Mouse (Mus musculus): ENCODE measurements at regions not wholly inside any gene's neighbourhood (a gene's known extent, or its start where the extent isn't known, plus 50 kb on each side); places are given as distances from the start of the nearest gene placed in this dataset.

DNA sequence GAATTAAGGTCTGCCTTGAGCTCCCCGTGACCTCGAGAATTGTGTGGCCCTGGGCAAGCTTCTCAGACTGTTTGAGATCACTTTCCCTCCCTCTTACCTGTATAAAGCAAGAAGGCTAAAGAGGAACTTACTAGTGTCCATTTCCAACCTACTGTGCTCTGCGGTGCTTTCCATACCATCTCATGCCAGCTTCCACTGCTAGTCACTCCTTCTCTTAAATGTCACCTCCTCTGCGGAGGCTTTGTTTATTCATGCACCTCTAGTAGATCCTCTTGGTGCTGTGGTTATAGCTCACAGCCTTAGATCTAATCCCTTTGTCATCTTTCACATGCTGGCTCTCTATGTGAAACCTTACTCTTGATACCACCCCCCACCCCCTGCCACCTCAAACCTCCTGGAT is 2310.3 kb upstream of the Lrrc6 start:
- no peak for DNase-seq (ENCODE audit: low spot score in 2 of 2)

DNA sequence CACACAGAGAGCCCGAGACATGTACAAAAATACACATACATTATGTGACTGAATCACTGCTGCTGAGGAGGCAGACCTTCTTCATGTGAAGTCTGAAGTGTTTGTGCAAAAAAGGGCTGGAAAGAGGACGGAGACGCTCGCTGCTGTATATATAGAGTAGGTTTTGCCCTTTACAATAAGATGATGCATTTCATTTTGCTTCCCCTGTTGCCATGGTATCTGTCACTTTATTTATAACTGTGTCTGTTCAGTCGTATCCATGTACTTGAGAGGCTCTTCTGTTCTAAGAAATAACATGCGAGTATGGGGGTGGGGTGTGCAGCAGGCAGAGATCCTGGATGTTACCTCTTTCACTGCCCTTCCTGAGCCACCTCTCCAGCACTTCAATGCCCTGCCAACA is 2309.9 kb upstream of the Lrrc6 start:
- peak in 1 of 2 experiments; percentile 15 for DNase-seq (ENCODE audit: low spot score in 2 of 2)

DNA sequence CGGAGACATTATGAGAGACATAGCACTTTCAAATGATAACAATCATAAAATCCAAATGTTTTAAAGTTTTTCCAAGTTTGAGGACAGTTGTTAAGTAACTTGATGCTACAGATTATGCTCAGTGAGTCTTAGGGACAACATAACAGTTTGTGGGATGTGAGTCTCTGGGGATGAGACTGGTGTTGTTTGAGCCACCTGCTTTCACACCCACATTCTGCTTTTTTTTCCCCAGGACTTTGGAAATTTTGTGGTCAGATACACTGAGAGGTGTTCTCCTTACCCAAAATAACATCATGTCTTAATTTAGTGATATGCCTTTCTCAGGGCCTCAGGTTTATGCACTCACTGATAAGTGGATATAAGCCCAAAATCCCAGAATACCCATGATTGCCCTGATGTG is 2307.5 kb upstream of the Lrrc6 start:
- DNase-seq (ENCODE audit: low spot score in 2 of 2) = no peak

DNA sequence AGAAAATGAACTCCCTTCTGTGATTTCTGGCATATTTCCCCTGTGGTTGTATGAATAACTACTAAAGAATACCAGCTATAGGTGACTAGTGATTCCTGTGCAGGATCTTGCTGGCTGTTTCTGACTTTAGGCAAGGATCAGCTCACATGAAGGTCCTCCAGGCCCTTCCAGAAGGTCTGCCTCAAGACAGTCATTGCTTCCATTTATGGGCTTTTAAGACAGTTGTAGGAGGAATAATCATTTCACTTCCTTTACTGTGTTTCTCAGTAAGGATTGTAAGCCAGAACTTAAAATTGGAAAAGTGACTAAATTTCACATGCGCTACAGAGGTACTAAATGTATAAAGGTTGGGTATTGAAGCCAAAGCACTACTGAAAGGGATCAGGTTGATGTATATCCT is 2303.5 kb upstream of the Lrrc6 start:
- DNase-seq (ENCODE audit: low spot score in 2 of 2) = no peak

DNA sequence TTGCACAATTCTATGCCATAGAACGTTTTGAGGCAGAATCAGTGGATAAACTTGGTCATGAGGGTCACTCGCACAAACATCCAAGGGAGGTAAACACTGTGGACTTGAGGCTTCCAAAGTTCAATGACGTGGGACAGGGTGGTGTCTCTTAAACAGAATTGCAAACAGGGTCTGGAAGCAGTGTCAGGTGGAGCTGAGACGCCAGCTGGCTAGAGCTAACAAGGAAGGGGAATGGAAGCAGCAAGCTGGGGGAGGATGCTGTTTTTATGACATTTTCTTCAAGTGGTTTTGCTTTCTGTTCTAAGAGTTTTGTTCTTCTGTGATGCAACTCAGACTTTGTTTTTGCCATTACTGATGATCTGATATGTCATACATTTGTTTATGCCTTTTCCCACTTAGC is 2301.1 kb upstream of the Lrrc6 start:
- DNase-seq (ENCODE audit: low spot score in 2 of 2) = no peak

DNA sequence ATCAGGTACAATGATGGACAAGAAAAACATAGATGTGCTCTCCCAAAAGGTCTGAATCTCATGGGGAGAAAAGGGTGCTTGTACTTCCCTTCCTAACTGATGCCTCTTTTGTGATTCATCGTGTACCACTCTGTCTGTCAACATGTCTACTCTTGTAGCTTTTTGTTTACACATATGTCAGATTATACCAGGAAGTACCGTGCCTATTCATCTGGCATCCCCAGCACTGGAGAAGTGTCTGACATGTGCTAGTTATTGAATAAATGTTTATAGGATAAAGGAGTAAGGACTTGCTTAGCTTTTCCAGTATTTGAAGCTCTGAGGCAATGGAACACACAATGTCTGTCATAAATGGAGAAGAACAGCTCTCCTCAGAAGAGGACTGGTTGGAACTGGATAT is 2296.7 kb upstream of the Lrrc6 start:
- no peak for DNase-seq (ENCODE audit: low spot score in 2 of 2)

DNA sequence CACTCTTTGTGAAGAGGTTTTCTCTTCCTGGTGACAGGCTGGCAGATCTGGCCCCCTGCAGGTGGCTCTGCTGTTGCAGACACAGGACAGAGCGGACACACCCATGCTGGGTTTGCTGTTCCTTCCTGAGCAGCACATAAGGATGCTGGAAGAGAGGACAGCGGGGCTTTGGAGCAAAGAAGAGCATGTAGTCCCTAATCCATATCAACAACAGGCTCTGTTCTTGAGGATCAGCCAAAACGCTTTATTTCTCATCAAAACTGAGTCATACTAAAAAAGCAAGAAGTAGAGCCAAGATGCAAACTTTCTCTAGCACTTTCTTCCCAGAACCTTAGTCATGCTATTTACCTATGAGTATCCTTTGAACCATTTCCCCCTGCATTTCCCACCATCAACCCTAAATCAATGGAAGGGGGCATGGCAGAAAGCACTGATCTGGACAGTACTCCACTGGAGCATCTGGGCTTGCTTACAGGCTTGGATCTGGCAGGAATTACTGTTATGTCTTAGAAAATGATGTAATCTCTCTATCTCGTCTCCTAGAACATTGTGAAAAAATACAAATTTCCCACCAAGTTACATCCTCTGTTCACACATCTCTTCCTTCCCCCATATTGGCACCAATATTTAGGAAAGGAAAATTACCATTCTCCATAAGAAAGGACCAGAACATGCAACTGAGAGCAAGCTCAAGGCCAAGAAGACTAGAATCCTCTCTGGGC is 2294.7 kb upstream of the Lrrc6 start:
- peak in 1 of 2 experiments; percentile 25 for DNase-seq (ENCODE audit: low spot score in 2 of 2)

DNA sequence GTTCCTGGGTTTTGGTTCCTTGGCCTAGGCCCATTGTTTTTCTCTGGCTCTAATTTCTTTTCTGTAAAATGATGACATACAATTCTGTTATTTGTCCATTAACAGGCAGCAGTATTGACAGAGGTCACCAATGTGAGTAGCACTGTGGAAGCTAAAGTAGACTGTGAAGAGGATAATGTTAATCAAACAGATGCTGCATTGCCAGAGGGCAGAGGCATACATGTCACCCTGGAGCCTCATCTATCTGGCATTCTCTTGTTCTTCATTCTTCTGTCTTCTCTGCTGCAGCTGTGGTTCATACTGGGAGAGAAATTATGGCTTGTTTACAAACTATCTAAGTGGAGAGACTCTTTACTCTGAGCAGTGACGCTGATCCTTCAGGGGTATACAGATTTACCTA is 2259.2 kb upstream of the Lrrc6 start:
- no peak for DNase-seq (ENCODE audit: low spot score in 2 of 2)

DNA sequence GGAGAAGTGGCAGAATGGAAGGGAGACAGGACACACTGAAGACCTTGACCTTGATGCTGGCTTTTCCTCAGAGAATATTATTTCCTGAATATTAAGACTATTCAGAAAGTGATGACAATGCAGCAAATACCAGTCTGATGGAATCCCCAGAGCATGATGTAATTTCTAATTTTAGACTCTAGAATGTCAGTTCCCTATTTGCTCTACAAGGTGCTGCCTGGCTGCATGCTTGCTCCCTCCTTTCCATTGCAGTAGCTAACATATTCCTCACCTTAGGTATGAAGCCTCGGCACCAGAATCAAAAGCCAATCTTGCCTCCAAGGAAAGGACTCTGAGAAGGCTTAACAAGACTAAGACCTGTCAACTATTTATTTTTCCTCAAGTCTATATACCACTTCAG is 2254.5 kb upstream of the Lrrc6 start:
- DNase-seq (ENCODE audit: low spot score in 2 of 2) = no peak

DNA sequence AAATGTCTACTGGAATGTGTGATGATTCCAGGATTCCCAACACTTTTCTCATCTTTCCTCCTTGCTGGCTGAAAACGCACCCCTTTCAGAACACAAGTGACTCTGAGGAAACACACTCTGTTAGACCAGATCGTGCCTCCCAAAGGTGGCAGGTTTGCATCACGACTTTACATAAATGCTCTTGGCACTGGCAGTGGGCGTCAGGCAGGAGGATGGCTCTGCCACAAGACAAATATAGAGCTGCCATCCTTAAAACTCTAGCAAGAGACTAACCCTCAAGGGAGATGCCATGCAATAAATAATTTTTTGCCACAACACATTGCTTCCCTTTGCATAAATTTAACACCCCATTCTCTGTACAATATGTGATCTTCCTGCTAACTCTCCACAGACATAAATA is 2254.1 kb upstream of the Lrrc6 start:
- DNase-seq (ENCODE audit: low spot score in 2 of 2) = no peak

DNA sequence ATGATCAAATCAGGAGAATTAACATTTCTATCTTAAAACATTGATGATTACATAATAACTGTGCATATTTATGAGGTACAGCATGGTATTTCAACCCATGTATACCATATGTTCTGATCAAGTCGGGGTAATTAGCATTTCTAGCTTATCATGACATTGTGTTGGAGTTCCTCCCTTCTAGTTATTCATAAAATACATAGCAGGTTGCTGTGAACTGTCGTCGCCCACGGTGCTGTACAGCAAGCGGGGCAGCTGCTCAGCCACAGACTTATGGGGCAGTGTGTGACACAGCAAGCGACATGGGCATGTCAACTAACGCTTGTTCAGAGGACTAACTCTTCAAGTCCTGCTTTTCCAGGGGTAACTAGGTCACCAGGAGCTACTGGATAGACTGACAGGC is 2238.6 kb upstream of the Lrrc6 start:
- peak in 1 of 2 experiments; percentile 15 for DNase-seq (ENCODE audit: low spot score in 2 of 2)

DNA sequence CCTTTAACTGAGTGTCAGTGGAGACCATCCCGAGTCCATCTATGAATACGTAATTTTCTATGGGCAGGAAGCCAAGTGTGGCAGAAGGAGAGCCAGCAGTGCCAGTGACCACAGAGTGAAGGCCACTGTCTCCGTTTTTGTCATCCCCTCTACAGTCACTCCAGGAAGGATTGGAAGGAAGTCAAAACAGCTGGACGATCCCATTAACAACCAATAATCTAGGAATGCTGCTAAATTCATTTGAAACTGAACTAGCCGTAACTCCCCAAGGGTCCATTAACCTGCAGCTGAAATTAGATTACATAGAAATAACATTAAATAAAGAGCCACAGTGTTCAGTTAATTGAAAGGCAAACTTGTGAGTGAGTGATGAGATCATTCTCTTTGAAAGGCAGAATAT is 2220.5 kb upstream of the Lrrc6 start:
- DNase-seq (ENCODE audit: low spot score in 2 of 2) = no peak

DNA sequence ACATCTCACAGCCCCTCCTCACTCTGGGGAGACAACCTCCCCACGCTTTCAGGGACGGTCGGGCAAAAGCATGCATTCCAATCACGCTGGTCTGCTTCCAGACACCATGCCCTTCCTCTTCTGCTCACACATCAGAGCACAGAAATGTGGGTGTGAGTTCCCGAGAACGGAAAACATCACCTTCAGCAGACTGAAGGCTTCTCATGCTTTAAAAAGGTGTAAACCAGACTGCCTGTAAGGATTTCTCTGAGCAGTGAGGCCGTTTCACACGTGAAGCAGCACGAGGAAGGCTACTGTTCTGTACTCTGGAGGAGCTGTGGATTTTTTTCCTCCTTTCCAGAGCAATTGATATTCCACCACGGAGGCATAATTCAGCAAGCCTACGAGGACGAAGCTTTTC is 2218.8 kb upstream of the Lrrc6 start:
- no peak for DNase-seq (ENCODE audit: low spot score in 2 of 2)

DNA sequence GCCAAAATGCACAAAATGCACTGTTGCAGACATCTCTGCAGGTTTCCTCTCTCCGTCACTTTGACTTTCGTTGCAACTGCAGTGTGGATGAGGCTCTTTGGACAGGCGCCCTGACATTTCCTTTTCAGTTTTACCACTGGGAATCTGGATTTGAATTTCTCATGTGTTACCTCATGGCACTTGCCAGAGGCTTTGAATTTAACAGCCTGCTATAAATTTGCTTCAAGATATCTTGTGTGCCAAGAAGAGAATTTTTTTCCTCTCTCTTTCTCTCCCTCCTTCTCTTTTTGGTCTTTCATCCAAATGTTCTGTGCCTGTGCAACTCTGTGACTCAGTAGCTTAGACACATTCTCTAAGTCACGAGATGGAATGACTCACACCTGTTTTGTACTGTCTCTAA is 2213.6 kb upstream of the Lrrc6 start:
- DNase-seq (ENCODE audit: low spot score in 2 of 2) = no peak

DNA sequence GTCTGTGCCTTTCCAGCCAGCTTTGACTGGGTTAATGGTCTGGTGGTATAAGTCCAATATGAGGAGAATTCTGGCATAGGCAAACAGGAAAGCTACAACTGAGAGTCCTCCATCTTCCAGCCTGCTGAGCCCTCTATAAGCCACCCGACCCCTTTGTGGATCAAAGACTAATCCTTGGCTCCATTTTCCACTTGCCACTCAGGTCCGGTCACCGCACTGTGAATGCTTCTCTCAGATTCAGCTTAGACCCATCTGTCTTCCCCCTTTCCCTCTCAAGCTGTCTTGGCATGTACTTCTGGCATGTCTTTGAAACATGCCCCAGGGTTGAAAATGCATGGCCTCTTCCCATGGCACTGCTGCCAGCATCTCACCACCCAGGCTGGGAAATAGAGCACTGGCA is 2206.6 kb upstream of the Lrrc6 start:
- no peak for DNase-seq (ENCODE audit: low spot score in 2 of 2)

DNA sequence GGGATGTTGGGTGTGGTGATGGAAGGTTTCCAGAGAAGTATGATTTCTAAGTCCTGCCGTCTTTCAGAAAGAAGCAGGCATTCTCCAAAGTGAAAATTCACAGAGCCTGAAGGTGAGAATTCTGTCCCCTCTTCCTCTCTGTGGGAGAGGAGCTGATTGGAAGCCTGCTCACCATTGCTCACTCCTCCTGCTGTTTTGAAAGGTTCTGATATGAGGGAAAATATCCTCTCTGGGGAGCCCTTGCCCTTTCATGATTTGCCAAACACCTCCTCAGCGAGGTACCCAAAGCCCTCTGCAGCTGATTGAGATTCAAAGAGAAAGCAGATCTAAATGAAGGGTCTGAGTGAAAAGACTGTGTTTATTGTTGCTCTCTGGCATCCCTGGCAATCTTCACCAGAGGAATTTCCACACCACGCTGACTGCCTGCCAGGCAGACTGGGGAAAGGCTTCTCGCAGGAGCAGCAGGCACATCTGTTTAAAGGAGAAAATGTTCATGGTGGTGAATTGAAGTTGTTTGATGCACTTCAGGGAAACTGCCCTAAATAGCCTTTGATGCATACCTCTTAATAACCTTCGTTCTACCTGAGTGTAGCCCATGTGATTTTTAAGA is 2194.4 kb upstream of the Lrrc6 start:
- no peak for DNase-seq (ENCODE audit: low spot score in 2 of 2)

DNA sequence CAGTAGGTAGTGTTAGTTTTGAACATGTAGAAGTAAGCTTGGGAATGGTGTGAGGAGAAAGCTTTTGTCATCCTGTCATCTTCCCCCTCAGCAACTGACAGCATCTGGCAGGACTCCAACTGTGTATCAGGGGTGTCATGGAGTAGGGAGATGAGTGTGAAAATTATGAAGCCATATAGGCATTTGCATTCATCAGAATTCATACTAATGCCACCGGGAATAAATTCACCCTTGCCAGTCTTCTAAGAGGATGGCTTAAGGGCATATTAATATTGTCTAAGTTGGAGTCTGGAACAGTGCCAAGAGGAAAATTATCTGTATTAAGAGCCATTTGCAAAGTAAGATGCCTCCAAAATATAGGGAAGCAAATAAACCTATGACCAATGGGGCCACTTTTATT is 2166.8 kb upstream of the Lrrc6 start:
- DNase-seq (ENCODE audit: low spot score in 2 of 2) = no peak

DNA sequence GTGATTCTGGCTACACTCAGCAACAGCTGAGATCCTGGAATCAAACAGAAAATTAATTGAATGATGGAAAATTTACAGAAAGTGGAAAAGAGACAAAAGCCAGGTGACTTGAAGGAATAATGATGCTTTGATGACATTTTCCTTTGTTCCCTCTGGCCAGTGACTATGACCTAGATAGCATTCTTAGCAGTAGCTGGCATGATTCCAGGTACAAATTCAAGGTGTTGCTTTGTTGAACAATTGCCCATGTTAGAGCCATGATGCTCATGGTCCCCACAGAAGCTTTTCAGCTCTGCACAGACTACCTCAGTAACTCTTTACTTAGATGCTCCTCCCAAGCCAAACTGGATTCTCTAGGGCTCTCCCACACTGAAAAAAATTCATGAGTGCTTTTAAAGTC is 2164.6 kb upstream of the Lrrc6 start:
- no peak for DNase-seq (ENCODE audit: low spot score in 2 of 2)

DNA sequence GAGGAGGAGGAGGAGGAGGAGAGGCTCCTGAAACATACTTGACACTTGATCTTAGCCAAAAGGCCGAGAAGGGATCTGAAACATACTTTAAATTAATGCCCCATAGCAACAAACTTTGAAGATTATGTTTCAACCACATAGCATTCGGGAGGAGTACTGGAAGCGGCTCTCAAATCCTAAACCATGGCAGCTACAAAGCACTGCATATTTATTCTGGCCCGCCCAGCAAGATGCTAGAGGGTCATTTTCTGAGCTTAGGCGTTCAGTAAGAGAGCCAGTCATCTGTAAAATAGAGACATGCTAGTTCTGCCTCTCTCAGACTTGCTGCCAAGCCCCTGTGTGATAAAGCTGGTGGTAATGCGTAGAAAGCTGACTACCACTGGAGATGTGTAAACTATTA is 2156.0 kb upstream of the Lrrc6 start:
- DNase-seq (ENCODE audit: low spot score in 2 of 2) = no peak

DNA sequence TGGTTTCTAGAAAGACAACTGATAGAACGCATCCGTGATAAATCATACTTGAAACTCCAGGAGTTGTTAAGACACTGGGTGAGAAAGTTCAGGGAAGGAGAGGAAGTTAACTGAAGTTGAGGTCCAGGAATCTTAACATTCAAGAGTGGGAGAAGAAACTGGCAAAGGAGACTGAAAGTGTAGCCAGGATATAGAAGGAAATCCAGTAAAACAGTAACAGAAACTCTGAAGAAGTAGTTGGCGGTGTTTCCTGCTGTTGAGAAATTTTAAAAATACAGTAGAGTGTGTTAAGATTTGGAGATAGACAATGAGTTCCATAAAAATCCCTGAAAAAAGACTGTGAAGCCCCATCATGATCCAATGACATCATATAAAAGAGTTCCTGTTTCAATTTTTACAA is 2154.3 kb upstream of the Lrrc6 start:
- no peak for DNase-seq (ENCODE audit: low spot score in 2 of 2)

DNA sequence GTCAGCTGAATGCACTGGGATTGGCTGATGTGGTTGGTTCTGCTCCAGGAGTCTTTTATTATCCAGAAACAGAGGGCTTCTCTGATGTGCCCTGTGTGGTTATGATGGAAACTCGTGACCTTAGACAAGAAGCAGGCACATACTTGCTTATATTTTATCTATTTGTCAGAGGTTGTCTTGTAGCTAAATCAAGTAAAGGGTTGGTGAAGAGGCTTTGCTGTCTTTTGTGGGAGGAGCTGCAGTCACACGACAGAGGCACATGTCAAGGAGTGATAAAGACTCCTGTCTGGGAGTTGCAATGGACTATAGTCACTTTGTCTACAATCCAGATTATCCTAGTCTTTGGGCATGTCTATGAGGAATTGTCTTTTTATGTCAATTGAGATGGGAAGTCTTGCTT is 2149.9 kb upstream of the Lrrc6 start:
- DNase-seq (ENCODE audit: low spot score in 2 of 2) = no peak

DNA sequence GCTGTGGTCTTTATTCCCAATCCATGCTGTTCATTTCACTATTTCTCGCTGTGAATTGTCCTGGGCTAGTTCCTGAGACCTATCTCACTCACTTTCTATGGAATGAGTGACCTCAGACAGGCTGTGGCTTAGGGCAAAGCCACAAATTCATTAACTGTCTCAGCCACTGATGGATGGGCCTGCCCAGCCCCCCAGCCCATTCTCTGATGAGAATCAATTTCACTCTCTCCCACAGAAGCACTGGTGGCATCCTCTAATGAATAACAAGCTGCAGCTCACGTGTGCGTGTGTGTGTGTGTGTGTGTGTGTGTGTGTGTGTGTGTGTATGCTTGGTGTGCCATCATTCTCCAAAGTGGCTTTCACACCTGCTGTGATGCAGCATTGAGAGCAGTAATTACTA is 2149.3 kb upstream of the Lrrc6 start:
- no peak for DNase-seq (ENCODE audit: low spot score in 2 of 2)

DNA sequence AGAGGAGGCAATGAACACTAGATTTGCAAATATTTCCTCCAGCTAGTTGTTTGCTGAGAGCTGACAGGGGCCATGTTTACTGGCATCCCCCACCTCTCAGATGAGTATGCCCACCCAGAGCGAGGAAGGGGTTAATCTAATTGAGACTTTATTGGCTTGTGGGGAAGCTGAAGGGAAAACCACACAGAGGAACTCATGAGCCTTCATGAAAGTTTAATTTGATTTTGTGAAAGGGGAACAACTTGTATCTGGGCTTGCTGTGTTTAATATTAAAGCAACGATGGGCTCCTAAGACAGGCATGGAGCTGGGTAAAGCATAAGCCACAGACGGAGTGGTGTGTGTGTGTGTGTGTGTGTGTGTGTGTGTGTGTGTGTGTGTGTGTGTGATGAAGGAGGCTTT is 2146.2 kb upstream of the Lrrc6 start:
- no peak for DNase-seq (ENCODE audit: low spot score in 2 of 2)

All from layer of hippocampus, postnatal 10 days (tissue).